Mouse (Mus musculus): ENCODE results near the gene Atp4b.

Gene Atp4b

DNA sequence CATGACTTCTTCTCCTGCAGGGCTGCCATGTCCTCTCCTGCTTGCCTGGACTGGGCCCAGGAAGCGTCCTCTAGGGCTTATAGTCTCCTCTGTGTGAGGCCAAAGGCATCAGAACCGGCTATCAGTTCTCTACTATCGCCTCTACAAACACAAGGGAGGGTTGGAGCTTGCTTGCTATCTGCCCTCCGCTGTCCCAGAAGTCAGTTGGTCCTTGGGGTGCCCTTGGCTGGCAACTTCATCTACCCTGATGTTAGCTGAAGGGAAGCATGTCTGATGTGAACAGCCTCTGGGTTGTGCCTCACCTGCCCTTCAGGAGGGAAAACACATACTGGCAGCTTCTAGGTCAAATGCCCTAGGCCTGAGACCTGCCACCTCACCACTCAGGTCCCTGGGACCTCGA is at the start of gene Atp4b:
Gene Atp4b (minus strand): TSS at position 101 of the 400 bp plus-strand sequence.
- in situ Hi-C loops (cut with MboI, MseI): no loop called here

DNA sequence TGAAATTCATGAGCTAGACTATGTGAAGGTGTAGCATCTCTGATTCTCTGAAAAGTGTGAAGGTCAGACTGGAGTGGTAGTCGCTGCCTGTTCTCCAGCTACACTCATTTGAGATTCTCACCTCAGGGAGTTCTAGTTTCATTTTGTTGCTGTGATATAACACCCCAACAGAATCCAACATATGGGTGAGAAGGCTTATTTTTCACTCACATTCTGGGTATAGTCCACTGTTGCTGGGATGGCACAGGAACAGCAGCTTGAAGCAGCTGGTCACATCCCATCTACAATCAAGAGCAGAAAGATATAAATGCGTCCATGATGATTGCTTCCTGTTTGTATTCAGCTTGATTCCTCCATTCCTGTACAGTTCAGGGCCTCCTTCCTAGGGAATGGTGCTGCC is 45.5 kb upstream of the Atp4b start:
- in situ Hi-C loops (cut with MboI, MseI): no loop called here

DNA sequence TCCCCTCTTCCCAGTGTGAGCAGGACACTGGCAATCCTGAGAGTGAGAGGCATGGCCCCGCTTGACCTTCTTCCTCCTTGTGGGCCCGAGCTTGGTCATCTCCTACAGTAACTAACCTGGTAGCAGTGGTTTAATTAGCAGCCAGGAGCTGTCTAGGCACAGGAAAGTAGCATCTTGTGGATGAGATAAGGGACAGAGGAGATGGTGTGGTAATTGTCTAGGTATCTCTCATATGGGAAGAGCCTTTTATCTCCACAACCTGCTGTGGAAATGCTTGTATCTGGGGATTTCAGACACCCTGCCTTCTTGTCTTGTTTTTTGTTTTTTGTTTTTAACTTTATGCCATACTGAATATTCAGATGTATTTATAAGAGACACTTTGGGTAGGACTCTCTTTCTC is 40.9 kb upstream of the Atp4b start:
- in situ Hi-C loops (cut with MboI, MseI): no loop called here

DNA sequence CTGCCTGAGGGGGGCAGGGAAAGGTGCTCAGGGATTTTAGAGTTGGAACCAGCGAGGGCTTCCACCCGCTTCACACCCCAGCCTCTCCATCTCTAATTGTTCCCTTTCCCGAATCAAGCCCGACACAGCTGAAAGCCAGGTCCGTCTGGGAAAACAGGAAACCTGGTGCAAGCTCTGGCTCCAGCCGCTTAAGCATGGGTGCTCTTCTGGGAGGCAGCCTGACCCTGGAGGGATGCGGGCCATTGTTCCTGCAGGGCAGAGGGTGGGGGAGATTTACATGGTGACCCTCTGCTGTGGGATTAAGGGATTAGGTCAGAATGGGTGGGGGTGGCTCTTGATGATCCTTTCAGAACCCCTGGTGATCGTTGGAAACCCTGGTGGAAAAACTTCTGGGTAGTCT is 39.4 kb upstream of the Atp4b start:
- in situ Hi-C loops (cut with MboI, MseI): no loop called here

DNA sequence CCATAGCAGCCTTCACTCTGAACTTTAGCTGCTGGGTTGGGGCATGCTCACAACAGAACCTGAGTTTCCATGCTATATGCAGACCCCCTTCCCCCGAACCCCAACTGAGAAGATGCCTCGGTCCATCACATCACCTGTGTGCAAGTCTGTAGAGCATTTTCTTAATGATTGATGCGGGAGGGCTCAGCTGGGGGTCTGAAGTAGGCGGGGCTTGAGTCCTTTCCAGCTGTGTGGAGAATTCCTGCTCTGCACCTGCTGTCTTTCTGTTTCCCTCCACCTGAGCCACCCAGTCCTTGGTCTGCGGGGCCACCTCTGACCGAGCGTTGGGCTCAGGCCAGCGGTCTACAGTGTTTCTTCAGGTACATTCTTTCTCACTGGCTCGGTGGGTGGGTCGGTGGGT is 38.3 kb upstream of the Atp4b start, which contains the start of gene Tmem255b:
Gene Tmem255b (plus strand): TSS at position 301 of the 400 bp plus-strand sequence.
- in situ Hi-C loops (cut with MboI, MseI): no loop called here

DNA sequence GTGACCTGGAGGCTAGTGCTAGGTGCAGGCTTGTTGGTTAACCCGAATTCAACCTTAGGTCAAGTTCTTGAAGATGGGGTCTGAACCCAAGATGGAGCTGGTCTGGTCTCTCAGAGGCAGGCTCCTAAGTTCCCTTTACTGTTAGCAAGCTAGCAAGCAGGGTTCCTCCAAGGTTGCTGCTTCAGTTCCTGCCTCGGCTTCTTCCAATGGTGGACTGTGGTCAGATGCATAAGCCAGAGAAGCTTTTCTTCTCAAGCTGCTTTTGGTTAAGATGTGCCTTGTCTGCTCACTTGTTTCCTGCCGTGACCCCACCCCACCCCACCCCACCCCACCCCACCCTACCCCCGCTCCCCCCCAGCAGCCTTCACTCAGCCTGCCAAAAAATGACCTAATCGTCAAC is 36.5 kb upstream of the Atp4b start:
- in situ Hi-C loops (cut with MboI, MseI): no loop called here

DNA sequence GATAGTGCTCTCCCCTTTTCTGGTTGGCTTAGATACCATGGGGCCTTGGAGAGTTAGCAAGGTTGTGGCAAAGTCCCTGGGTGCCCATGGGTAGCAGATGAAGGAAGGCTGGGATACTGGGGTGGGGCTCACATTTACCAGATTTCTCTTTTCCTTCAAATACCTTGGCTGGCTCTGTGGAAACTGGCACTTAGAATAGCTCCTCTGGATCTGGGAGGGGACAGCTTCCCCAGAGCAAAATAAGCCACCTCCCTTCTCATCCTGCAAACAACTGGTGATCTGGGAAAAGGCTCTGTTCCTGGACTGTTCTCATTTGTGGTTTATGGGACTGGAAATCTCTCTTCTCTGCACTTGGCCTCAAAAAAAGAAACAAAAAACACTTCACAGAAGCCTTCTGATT is 34.2 kb upstream of the Atp4b start:
- in situ Hi-C loops (cut with MboI, MseI): no loop called here

DNA sequence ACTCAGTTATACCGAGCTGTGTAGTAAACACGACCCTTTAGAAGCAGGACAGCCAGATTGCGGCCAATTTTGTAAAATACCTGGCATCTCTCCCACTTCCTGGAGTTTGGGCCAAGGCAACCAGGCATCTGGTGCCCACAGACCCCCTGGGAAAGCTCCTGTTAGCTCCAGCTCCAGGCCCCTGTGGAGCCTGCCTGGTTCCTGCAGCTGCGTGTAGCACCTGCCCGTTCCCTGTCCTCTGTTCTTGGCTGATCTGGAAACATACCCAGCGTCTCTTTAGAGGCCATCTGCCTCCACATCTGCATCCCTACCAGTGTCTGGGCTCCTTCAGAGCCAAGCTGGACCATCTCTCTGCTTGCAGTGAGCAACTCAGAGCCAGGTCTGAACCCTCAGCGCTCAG is 33.8 kb upstream of the Atp4b start:
- in situ Hi-C loops (cut with MboI, MseI): no loop called here

DNA sequence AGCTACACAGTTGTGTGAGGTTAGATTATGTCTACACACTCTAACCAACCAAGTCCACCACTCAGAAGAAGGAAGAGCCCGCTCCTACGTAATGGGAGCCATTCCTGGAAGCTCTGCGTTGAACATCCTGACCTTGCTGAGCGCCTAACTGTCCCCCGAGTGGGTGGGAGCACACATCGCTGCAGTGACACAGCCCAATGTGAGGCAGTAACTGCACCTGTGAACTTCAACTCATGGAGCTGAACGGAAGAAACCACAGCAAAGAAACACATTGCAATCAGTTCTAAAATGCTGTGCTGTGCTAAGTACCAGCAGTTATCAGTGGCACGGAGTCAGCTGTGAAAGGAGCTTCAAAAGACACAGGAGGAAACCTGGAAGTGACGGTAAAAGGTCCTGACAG is 31.5 kb upstream of the Atp4b start:
- in situ Hi-C loops (cut with MboI, MseI): no loop called here

DNA sequence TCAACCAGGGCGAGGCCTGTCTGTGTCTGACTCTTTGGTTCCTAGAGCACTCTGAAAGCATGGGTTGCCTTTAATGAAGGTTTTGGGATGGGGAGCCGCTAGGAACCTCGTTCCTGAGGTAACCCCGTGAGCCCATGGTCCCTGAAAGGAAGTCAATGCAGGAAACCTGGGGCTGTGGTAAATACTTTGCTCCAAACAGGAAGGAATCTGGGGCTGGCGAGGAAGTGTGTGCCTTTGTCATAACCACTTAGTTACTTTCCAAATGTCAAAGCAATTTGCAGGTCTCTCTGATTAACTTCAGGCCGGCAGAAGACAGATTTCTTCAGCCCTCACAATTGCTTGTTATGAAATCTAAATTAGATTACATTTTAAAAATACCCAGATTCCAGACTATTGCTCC is 30.7 kb upstream of the Atp4b start:
- in situ Hi-C loops (cut with MboI, MseI): no loop called here

DNA sequence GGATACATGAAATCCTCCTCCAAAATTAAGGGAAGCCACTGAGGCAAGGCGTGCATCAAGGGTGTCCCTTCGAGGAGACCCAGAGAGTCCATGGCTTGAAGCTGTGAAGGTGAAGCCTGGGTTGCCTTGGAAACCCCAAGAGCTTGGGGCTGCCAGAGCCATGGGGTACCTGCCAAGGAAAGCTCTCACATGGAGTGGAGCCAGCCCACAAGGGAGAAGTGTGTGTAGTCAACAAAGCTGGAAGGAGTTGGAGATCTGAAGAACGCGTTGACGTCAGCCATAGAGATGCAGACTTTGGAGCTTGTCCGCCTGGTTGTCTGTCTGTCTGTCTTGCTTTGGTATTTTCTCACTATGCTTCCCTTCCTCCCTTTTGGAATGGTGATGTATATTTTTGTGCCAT is 24.3 kb upstream of the Atp4b start:
- in situ Hi-C loops (cut with MboI, MseI): loop anchor here (5.0 kb wide), 1 partner anchor 336 kb away; the partner anchor contains the start of gene Cdc16

DNA sequence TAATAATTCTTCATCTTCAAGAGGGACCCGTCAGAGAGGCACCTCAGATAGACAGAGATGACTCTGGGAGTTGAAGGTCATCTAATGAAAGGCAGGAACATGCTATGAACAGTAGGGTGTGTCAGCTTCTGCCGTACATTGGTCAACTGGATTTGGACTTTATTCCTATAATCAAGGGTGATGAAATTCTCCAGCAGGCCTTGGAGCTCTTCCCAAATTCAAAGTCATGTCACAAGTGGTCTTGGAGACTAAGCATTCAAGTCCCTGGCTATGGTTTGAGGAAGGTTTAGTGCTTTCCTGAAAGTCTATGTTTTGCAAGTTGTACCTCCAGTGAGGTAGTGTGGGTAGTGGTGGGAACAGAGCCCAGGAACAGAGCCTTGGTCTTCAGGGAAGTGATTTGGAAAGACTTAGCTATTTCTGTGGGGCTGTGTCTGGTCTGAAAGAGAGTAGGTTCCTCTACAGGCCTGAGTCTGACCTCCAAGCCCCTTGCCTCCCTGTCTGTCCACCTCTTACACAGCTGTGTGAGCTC is 22.6 kb upstream of the Atp4b start:
- in situ Hi-C loops (cut with MboI, MseI): no loop called here

DNA sequence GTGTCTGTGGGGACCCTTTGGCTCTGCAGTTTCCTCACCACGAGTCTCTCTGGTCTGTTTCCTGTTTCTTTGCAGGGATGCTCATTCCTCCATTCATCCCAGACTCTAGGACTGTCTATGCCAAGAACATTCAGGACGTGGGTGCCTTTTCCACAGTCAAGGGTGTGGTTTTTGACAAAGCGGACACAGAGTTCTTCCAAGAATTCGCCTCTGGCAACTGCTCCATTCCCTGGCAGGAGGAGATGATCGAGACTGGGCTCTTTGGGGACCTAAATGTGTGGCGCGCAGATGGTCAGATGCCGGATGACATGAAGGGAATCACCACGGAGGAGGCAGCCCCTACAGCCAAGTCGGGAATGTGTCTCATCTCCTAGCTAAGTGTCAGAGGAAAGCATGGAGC is 19.3 kb upstream of the Atp4b start:
- in situ Hi-C loops (cut with MboI, MseI): no loop called here

DNA sequence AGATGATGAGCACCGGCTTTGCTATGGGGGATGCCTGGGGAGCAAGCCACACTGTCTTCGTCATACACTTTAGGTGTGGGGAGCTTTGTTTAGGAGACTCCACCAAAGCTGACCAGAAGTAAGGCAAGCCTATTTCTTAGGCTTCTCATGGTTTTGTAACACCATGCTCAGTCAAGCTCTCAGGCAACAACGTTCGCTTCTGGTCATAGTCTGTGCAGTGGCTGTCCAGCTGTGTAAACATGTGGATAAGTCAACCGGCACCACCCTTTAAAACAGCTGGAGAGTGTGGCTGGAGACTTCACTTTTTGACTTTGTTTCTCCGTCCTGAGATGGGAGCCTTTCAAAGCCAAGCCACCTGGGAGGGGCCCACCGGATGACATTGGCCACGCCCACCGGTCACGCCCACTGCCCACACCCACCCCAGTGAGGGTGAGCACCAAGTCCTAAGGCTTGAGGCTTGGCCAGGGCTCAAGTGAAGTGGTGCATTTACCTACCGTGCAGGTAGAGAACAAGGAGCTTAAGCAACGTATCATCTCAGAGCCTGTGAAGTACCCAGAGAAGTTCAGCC is 17.3 kb upstream of the Atp4b start:
- in situ Hi-C loops (cut with MboI, MseI): no loop called here

DNA sequence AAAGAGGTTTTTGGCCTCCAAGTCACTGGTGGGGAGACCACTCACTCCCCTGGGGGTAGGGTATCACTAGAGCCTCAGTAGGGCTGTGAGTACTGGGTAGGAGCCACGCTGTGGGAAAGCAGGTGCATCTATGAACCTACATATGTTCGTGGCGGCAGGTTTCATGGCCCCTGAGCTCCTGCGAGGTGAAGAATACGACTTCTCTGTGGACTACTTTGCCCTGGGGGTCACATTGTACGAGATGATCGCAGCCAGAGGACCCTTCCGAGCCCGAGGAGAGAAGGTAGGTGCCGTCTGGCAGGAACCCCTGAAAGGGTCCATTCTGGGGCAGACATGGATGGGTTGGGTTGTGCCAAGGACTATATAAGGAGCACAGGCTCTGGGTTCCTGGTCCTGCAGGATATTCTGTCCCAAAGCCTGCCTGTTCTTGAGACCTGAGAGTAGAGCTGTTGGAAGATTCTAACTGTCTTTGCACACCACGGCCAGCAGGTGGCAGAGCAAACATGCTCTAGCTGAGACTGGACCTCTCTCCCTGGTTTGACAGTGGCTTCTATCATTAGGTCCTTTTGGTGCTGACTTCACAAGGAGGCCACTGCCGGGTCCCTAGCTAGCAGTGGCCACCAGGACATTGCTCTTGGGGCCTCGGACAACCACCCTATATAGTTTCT is 16.4 kb upstream of the Atp4b start:
- in situ Hi-C loops (cut with MboI, MseI): no loop called here

DNA sequence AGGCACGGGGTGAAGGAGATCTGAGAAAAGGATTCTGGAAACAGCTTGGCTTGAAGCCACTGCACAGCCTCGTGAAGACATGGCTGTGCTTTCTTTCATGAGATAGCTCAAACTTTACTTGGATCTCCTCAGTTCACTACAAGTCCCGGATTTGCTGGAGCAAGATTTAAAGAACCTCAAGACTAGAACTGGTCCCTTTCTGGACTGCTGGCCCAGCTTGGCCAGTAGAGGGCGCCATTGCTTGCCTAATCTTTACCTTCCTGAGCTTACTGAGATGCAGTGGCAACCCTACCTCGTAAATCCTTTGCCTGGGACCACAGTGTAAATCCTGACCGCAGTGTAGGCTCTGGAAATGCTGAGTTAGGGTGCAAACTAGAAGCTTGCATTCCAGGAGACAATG is 15.0 kb upstream of the Atp4b start:
- in situ Hi-C loops (cut with MboI, MseI): no loop called here

DNA sequence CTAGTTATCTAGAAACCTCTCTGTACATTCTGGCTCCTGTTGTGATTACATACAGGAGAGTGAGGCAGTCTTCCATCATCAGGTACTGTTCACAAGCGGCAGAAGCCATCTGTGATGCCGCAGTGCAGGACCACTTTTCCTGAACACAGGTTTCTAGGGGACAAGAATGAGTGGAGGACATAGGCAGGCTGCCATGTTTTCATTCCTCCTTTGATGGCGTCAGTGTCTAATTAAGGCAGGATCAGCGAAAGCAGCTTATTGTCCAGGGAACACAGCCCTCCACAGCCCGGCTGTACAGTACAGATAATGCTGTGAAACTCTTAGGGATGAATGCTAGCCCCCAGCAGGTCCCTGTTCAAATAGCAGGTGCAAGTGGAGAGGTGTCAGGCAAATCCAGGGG is 9.4 kb upstream of the Atp4b start:
- in situ Hi-C loops (cut with MboI, MseI): no loop called here

DNA sequence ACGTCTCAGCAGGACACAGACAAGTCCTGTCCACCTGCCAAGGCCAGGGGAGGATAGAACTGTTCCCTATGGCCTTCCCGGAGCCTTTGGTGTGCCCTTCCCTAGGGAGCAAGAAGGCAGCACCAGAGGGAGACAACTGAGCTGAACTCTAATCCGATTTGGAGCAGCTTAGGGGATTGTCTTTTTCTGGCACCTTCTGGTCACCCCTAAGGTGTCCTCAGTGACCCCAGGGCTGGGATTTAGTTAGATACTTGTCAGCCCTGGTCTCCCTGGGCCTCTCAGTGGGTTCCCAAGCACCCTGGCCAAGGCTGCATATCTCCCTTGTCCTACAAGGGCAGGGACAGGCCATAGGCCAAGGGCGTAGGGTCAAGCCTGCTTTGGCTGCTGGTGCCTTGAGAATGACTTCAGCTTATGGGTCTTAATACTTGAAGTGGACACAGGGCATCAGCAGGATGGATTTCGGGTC is 8.1 kb upstream of the Atp4b start, which contains the start of gene Grk1:
Gene Grk1 (plus strand): TSS at position 416 of the 466 bp plus-strand sequence.
- in situ Hi-C loops (cut with MboI, MseI): no loop called here

DNA sequence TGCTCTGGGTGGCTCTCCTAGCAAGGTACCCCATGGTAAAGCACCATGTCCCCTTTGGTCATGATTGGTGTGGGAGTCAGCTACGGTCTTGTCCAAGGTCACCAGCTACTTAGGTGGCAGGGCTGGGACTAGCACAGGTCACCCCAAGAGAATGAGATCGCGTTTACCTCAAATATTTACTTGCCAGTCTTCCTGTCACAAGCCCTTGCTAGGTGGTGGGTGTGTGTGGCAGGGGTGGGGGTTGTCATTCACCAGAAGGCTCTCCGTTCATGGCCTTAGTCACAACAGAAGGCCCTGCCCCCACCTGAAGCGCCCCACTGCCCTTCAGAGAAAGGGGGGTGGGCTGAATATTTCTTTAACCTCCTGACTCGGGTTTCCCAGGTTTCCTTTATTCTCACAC is 6.9 kb upstream of the Atp4b start:
- in situ Hi-C loops (cut with MboI, MseI): no loop called here

DNA sequence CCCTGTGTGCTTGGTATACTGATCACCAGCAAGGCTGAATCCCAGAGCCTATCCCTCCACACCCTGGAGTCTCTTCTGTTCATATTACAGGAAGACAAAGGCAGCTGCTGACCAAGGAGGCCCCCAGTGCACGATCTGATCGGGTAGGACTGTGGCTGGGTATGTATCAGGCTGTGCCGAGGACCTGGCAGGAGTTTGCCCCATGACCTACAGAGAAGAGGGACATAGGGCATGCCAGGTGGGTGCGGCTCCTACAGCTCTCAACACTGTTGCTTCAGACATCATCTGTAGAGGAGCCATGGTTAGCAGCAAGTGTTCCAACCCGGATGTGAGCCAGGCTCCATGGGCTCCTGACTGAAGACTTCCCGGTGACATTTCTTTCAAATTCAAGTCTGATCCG is 2.8 kb downstream of the Atp4b start:
- in situ Hi-C loops (cut with MboI, MseI): no loop called here

DNA sequence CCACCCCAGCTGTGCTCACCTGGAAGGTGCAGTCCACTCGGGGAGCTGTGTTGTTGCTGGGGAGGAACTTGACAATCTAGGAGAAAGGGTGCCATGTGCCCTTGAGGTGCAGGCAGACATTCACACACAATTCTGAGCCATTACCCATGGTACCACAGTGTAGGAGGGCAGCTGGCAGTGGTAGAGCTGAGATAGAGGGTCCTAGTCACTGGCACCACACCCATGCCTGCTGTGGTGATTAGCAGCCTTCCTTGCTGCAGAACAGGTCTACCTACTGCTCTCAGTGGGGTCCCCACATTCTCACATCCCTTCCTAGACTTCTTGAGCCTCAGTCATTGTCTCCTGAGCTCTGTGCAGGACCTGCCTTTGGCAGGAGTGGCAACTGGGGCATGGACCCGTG is 7.9 kb downstream of the Atp4b start:
- in situ Hi-C loops (cut with MboI, MseI): no loop called here

DNA sequence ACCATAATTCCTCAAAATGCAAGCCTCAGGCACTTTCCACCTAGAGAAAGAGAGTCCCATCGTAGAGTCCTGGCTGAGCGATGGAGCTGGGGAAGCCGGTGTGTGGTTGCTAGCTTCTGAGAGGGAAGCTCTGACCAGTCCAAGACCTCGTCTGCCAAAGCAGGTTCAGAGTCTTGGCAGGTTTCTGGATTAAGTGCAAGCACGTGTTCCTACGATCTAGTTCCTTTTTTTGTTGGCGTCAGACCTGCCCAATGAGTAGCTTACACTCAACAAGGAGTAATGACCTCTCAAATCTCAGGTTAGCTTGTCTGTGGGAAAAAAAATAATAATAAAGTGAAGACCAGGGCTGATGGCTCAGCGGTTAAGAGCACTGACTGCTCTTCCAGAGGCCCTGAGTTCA is 8.9 kb downstream of the Atp4b start:
- in situ Hi-C loops (cut with MboI, MseI): no loop called here

DNA sequence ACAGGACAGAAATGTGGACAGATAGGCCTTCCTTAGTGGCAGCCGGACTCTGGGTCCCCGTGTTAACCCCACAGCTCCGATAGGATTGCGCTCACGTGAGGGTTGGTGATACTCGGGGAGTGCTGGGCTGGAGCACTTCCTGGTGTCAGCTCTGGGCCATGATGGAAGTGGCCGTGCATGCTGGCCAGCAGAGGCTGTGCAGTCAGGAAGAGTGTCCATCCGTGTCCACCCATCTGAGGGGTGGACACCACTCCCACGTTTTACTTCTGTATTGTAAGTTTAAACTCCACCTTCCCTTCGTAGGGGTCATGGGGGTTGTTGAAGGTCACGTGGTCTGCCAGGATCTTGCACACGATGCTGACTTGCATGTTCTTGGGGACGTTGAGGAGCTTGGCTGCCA is 10.3 kb downstream of the Atp4b start:
- in situ Hi-C loops (cut with MboI, MseI): no loop called here

Data from T-helper 1 cell (primary cell).